Mouse (Mus musculus) lung, postnatal 0 days (tissue): Measurements from ENCODE around the gene Zbtb38.

Experiments used
- CTCF ChIP-seq: IDR thresholded peaks from 2 replicates; pipeline ENCODE4 v1.5.1; 2016; ENCODE audit warnings: antibody characterized with exemption, mild to moderate bottlenecking
- EP300 ChIP-seq: IDR thresholded peaks from 2 replicates; pipeline ENCODE4 v1.6.1; 2016; ENCODE audit warnings: antibody characterized with exemption, mild to moderate bottlenecking, control low read depth

- TF ChIP-seq EP300 (no peak), CTCF (no peak)
Observed at GRCm38 (mm10) chr9:96649924-96650323, 102.7 kb downstream of the Zbtb38 start.
